Mouse (Mus musculus) ES-E14 (cell line): ENCODE results near the gene Phb2.

Experiments used
- CHD2 ChIP-seq: IDR thresholded peaks from 2 replicates; pipeline ENCODE4 v1.6.1; 2014; ENCODE audit warnings: mild to moderate bottlenecking, low read depth, low read length, inconsistent platforms
- HCFC1 ChIP-seq: IDR thresholded peaks from 2 replicates; pipeline ENCODE4 v1.6.1; 2012; ENCODE audit warnings: low read length, inconsistent platforms, borderline replicate concordance; ENCODE audit not compliant: insufficient read depth
- ZNF384 ChIP-seq: IDR thresholded peaks from 2 replicates; pipeline ENCODE4 v1.6.1; 2012; ENCODE audit warnings: low read depth, low read length, inconsistent platforms

DNA sequence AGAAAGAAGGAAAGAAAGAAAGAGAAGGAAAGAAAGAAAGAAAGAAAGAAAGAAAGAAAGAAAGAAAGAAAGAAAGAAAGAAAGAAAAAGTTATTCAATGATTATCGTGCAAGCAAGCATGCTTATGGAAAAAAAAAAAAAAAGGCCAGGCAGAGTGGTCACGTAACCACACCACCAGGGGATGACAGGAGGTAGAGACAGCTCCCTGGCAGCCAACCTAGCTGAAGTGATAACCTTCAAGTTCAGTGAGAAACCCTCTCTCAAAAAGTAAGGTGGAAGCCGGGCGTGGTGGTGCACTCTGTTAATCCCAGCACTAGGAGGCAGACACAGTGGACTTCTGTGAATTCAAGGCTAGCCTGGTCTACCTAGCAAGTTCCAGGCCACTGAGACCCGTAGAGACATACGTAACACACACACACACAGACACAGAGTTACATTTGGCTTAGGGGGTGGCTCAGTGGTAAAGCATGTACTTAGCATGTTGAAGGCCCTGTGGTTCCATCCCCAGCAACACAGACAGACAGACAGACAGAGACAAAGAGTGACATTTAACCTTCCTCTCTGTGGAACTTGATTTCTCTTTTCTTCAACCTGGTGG lies 10.8 kb downstream of the Phb2 start:
- TF ChIP-seq ZNF384, result no peak
- no peak for TF ChIP-seq CHD2
- TF ChIP-seq HCFC1, result no peak
